Mouse (Mus musculus): ENCODE results near the gene Dpm2.

Dpm2 gene

DNA sequence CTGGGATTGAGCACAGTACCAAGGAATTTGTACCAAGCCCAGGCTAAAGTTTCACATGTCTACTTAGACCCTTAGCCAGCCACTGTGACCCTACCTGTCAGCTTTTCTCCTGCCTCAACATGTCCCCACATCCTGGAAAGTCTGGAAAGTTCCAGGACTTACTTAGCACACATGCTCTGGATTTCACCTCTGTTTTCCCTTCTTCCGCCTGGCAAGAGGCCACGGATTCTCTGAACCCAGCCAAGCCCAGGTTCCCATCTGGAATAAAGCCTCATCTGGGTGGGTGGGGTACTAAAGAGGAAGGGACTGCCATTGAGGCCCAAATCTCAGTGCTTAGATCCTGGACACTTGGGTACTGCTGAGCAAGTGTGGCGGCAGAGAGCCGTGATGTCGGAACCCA lies 32.7 kb upstream of the Dpm2 start:
- Histone ChIP-seq H3K27me3 (ENCODE audit: control insufficient read depth, insufficient read depth, low read length, poor library complexity, severe bottlenecking) (no peaks in the 10 kb centered on the region), H3K36me3 (ENCODE audit: control insufficient read depth, insufficient read depth, low read length, poor library complexity, severe bottlenecking) (no peaks in the 10 kb centered on the region)
- no peak for DNase-seq (ENCODE audit: low read depth, low spot score)

DNA sequence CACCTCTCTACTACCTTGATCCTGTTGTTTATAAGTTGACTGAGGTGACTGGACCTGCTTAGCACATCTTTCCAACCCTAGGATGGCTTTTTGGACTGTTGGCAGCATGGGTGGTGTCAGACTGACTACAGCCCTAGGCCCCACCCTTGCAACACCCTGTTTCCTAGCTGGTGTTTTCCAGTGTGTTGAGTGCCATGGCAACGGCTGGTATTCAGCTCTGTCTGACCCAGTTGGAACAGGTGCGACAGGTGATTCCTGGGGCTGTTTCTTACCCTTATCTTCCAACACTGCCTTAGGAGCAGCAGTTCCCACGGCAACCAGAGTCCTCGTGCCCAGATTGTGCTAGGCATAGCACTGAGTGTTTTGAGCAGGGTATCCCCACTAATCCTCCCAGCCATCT lies 32.2 kb upstream of the Dpm2 start:
- DNase-seq (ENCODE audit: low read depth, low spot score): no peak
- Histone ChIP-seq H3K27me3 (ENCODE audit: control insufficient read depth, insufficient read depth, low read length, poor library complexity, severe bottlenecking) (no peaks in the 10 kb centered on the region), H3K36me3 (ENCODE audit: control insufficient read depth, insufficient read depth, low read length, poor library complexity, severe bottlenecking) (no peaks in the 10 kb centered on the region)

DNA sequence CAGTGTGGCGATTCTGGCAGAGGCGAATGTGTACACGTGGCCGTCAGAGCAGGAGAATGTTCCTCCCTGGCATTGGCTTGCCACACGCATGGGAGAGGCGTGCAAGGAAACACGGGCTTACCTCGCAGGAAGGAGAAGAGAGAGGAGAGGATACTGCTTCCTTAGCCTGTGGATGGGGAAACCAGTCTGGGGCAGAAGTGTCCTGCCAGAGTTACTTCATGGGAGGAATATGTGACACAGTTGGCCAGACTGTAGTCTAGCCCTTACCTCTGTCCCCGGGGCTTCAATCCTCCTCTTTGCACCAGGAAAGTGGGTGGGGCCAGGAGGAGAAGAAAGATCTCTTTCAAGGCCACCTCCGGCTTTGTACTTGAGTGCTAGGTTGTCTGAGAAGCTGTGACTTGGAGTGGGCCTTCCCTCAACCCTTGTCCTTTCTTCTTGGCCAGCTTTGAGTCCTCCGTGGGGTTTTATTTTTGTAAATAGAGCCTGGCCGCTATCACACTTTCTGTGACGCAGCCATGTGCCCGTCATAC lies 31.1 kb upstream of the Dpm2 start:
- no peak for DNase-seq (ENCODE audit: low read depth, low spot score)
- Histone ChIP-seq H3K27me3 (ENCODE audit: control insufficient read depth, insufficient read depth, low read length, poor library complexity, severe bottlenecking) (no peaks in the 10 kb centered on the region), H3K36me3 (ENCODE audit: control insufficient read depth, insufficient read depth, low read length, poor library complexity, severe bottlenecking) (no peaks in the 10 kb centered on the region)

DNA sequence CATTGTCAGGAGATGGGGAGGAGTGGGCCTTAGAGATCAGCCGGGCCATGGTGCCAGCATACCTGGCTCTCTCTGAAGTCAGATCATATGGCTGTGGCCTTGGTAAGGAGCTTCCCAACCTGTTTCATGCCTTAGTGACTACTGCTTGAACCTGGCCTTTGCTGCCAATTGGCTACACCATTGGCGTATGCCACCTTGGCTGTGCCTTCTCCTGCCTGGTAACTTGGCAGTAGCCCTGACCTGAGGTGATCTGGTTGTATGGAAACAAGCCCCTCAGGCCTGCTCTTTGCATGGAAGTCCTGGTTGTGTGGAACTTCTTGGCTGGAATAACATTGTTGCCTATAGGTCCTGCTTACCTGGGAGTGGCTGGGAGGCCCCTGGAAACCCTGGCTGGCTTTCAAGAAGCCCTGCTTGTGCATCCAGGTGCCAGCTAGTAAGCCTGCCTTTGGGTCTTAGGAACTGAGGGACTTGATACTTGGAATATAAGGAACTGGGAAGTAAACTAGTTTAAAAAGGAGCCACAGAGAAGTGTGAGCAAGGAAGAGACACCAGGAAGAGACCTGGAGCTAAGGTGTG lies 29.2 kb upstream of the Dpm2 start:
- no peak for DNase-seq (ENCODE audit: low read depth, low spot score)
- no peaks in the 10 kb centered on the region for H3K27me3 ChIP-seq (ENCODE audit: control insufficient read depth, insufficient read depth, low read length, poor library complexity, severe bottlenecking)
- H3K36me3 ChIP-seq (ENCODE audit: control insufficient read depth, insufficient read depth, low read length, poor library complexity, severe bottlenecking): no peaks in the 10 kb centered on the region; the same call in 1 of the 2 replicates

DNA sequence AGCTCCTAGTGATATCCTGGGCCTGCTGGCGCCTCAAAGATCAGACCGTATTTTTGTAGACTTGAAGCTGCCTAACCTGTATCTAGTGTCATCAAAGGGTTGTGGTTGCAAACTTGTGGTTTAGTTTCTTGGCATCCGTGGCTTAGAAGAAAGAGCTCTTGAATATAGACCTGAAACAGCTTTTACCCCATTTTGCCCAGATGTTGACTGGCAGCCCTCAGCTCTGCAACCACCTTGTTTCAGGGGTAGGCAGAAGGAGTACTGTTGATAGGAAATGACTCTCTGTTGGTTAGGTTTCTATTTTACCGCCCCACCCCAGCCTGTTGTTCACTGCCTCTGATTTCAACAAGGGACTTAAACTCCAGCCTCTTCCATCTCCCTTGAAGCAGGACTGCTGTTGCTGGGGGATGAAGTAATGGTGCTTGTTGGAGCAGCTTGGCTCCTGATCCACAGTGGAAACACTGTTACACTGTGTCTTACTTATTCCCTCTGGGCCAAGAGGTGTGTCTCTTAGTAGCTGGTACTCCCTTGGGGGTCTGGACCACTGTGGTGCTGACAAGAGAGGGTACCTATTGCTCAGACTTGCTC lies 28.6 kb upstream of the Dpm2 start:
- no peak for DNase-seq (ENCODE audit: low read depth, low spot score)
- Histone ChIP-seq H3K27me3 (ENCODE audit: control insufficient read depth, insufficient read depth, low read length, poor library complexity, severe bottlenecking) (no peaks in the 10 kb centered on the region), H3K36me3 (ENCODE audit: control insufficient read depth, insufficient read depth, low read length, poor library complexity, severe bottlenecking) (no peaks in the 10 kb centered on the region; the same call in 1 of the 2 replicates)

DNA sequence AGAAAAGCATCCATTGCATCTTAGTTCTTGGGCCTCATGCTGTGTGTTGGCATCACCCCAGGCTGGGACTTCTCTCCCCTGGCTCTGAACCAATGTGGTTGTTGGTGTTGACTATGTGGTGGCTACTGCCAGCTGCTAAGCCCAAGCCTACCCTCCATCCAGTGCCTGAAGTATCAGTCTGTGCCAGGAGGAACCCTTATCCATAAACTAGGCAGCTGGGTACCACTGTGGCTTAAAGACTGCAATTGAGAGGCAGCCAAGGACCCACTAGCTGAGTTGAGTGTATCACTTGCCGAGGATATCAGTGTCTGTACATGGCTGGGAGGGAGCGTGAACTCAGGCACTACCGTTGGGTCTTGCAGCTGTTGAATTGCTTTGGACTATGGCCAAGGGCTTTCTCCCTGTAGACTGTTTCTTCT lies 27.6 kb upstream of the Dpm2 start:
- no peaks in the 10 kb centered on the region; the same call in 1 of the 2 replicates for H3K36me3 ChIP-seq (ENCODE audit: control insufficient read depth, insufficient read depth, low read length, poor library complexity, severe bottlenecking)
- DNase-seq (ENCODE audit: low read depth, low spot score): no peak
- no peaks in the 10 kb centered on the region for H3K27me3 ChIP-seq (ENCODE audit: control insufficient read depth, insufficient read depth, low read length, poor library complexity, severe bottlenecking)

DNA sequence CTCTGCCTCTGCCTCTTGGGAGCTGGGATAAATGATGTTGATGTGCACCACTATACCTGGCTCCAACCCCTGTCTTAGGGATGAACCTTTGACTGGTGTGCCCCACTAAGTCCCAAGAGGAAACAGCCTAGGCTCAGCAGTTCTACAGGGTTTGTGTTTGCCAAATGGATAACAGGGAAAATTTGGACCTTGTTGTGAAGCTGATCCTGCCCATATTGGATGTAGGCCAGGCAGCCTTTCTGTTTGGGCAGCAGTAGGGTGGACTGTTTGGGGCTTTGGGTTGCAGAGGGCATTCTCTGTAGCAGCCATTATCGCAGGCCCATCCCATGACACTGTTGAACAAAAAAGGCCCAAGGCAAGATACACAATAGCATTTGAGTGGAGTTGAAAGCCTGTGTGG lies 23.7 kb upstream of the Dpm2 start:
- Histone ChIP-seq H3K36me3 (ENCODE audit: control insufficient read depth, insufficient read depth, low read length, poor library complexity, severe bottlenecking) (no peaks in the 10 kb centered on the region; the same call in 1 of the 2 replicates), H3K27me3 (ENCODE audit: control insufficient read depth, insufficient read depth, low read length, poor library complexity, severe bottlenecking) (no peaks in the 10 kb centered on the region)
- no peak for DNase-seq (ENCODE audit: low read depth, low spot score)

DNA sequence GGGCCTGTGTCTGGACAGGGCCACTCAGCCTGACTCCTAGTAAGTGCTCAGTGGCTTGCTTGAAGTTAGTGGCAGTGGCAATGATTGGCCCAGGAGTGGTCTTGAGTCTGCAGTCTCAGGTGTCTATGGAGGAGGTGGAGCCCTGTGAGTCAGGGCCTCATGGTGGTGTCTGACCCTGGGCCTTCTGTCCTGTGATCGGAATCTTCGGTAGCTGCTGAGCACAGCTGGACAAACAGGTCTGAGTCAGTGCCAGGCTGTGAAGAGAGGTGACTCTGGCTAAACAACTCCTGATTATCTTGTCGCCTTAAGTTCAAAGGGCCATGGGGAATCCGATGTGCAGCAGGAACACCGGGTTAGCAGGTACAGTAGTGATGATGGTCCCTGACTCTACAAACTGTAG lies 23.3 kb upstream of the Dpm2 start:
- no peaks in the 10 kb centered on the region for H3K27me3 ChIP-seq (ENCODE audit: control insufficient read depth, insufficient read depth, low read length, poor library complexity, severe bottlenecking)

DNA sequence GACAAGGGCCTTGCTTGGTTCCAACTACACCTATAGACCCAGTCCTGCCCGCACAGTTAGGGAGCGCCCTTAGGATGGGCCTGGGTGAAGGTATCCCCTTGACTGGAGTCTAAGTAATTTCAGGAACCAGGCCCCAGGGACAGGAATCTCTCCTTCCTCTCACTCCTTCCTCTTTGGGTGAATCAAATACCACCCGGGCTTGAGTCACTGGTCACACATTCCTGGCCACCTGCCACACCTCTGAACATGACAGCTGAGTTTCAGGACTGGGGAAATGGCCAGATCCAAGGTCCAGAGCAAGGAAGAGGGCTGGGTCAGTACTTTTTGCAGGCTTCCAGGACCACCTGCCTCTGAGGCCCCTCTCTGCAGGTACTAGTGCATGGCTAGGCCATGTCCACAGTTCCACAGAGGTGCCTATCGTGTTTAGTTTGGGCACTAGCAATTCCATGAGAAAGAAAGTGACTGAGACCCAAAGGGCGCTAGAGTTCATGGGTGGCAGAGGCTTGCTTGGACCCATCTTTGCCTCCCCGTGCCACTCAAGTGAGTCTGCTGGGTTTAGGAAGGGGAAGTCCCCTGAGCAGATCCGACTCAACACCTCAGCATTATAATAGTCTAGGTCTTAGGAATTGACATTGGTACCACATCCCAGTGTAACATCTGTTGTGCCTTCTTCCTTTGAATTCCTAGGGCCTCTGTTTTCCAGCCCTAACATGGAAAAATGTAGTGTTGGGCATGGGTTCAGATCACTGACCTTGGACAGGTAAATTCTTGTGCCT lies 22.5 kb upstream of the Dpm2 start:
- no peaks in the 10 kb centered on the region; the same call in 1 of the 2 replicates for H3K36me3 ChIP-seq (ENCODE audit: control insufficient read depth, insufficient read depth, low read length, poor library complexity, severe bottlenecking)
- no peaks in the 10 kb centered on the region for H3K27me3 ChIP-seq (ENCODE audit: control insufficient read depth, insufficient read depth, low read length, poor library complexity, severe bottlenecking)
- DNase-seq (ENCODE audit: low read depth, low spot score): no peak

More for the DNA sequence above, 23.3 kb upstream of the Dpm2 start:
- H3K36me3 ChIP-seq (ENCODE audit: control insufficient read depth, insufficient read depth, low read length, poor library complexity, severe bottlenecking): no peaks in the 10 kb centered on the region; the same call in 1 of the 2 replicates
- DNase-seq (ENCODE audit: low read depth, low spot score): no peak

DNA sequence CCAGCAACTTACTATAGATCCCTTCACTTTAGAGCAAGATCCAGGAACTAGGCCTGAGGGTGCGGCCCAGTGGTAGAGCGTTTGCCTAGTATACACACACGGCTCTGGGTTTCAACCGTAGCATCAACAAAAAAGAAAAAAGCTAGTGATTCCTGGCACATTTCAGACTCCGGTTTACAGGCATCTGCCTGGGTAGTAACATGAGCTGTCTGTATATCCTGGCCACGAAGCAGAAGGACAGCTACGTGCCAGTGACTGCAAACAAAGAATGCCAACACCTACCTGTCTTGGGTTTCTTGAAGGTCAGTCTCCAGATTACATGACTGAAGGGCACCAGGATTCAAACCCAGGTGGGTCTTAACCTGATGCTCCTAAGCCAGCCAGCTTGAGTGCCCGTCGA lies 21.5 kb upstream of the Dpm2 start:
- Histone ChIP-seq H3K36me3 (ENCODE audit: control insufficient read depth, insufficient read depth, low read length, poor library complexity, severe bottlenecking) (no peaks in the 10 kb centered on the region; the same call in 1 of the 2 replicates), H3K27me3 (ENCODE audit: control insufficient read depth, insufficient read depth, low read length, poor library complexity, severe bottlenecking) (no peaks in the 10 kb centered on the region)
- DNase-seq (ENCODE audit: low read depth, low spot score): no peak

DNA sequence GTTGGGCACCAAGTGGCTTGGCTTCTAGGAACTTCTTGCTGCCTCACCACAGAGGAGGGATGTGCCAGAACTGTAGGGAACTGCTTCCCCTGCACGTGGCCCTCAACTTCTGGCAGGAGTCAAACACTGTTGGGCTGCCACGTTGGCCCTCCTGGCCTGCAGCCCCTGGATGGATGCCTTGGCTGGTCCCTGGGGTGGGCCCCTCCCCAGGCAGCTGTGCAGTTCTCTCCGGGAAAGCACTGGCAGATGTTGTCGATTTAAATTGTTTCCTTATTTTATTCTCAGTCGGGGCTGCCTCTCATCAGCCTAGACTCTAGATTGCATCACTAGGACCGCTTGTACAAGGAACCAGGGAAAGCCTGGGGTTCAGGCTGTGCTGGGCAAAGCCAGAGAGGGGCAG lies 20.9 kb upstream of the Dpm2 start:
- no peak for DNase-seq (ENCODE audit: low read depth, low spot score)
- Histone ChIP-seq H3K27me3 (ENCODE audit: control insufficient read depth, insufficient read depth, low read length, poor library complexity, severe bottlenecking) (no peaks in the 10 kb centered on the region), H3K36me3 (ENCODE audit: control insufficient read depth, insufficient read depth, low read length, poor library complexity, severe bottlenecking) (no peaks in the 10 kb centered on the region; the same call in 1 of the 2 replicates)

DNA sequence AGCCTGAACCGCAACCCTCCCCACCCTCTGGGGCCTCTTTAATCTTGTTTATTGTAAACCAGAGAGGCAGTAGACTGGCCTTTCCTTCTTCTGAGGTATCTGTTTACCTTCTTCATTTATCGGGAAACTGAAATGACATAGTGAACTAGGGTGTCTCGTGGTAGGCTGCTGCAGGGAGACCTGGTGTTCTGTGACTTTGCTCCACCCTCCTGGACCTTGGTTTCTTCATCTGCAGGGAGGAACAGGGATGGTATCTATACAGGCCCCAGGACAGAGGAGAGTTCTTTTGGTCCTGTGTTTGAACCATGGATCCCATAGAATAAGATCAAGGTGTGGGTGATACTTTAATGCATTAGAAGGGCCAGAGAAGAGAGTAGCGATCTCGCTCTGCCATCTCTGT lies 19.4 kb upstream of the Dpm2 start:
- Histone ChIP-seq H3K36me3 (ENCODE audit: control insufficient read depth, insufficient read depth, low read length, poor library complexity, severe bottlenecking) (no peaks in the 10 kb centered on the region), H3K27me3 (ENCODE audit: control insufficient read depth, insufficient read depth, low read length, poor library complexity, severe bottlenecking) (no peaks in the 10 kb centered on the region)
- no peak for DNase-seq (ENCODE audit: low read depth, low spot score)

DNA sequence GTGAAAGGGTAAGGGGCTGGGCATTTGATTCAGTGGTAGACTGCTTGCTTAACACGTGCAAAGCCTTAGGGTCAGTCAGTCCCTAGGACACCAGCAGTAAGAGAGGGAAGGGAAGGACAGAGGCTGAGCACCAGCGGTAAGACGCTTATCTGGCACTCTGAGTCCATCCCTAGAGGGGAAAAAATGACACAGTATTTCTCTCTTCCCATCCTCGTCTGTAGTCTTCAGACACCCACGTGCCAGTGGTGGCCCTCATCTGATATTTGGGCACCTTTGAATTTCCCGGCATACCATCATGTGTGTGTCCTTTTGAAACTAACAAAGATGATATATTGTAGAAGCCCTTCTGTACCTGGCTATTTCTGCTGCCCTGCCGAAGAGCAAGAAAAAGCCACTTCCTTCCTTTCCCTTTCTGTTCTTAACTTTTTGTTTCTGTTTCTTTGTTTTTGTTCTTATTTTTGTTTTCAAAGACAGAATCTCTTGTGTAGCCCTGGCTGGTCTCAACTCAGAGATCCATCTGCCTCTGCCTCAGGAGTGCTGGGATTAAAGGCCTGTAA lies 17.0 kb upstream of the Dpm2 start:
- peak; percentile 50 for DNase-seq (ENCODE audit: low read depth, low spot score)
- no peaks in the 10 kb centered on the region for H3K27me3 ChIP-seq (ENCODE audit: control insufficient read depth, insufficient read depth, low read length, poor library complexity, severe bottlenecking)
- H3K36me3 ChIP-seq (ENCODE audit: control insufficient read depth, insufficient read depth, low read length, poor library complexity, severe bottlenecking): 0 out of 2 replicates have a peak, but pooled peaks cover 1% of the 10 kb centered on the region

DNA sequence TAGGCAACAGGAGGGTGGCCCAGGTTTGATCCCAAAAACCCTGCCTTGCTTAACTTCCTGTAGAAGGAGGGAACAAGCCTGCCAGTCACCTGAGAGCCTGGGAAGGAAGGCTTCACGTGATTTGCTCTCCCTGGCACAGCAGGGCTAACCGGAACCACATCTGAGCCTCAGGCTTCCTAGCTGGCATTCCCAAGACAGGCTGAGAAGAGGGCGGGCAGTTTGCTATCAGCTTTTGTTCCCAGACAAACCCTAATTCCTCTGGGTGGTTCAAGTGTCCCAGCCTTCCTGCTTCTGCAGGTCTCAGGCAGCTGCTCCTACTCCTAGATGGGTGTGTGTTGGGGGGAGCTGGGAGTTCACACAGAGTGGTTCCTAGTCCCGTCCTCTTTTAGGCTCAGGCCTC lies 15.2 kb upstream of the Dpm2 start:
- Histone ChIP-seq H3K27me3 (ENCODE audit: control insufficient read depth, insufficient read depth, low read length, poor library complexity, severe bottlenecking) (no peaks in the 10 kb centered on the region), H3K36me3 (ENCODE audit: control insufficient read depth, insufficient read depth, low read length, poor library complexity, severe bottlenecking) (peaks cover 1% of the 10 kb centered on the region; the same call in 1 of the 2 replicates)
- DNase-seq (ENCODE audit: low read depth, low spot score): no peak

DNA sequence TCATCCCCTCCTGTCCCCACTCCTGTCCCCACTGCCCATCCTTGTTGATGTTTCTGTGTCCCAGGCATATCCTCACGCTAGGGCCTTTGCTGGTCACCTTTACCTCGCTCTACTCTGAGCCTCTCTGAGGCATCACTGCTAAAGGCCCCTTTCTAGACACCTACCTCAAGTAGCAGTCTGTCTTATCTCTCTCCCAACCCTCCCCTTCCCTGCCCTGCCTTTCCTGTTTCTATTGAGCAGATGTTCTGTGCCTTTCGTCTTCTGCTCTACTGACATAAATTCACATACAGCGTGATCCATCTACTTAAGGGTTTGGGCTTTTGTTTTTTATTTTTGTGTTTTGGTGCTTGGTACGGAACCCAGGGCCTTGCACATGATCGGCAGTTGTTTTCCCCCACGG lies 14.6 kb upstream of the Dpm2 start:
- DNase-seq (ENCODE audit: low read depth, low spot score): no peak
- no peaks in the 10 kb centered on the region for H3K27me3 ChIP-seq (ENCODE audit: control insufficient read depth, insufficient read depth, low read length, poor library complexity, severe bottlenecking)
- H3K36me3 ChIP-seq (ENCODE audit: control insufficient read depth, insufficient read depth, low read length, poor library complexity, severe bottlenecking): peaks cover 1% of the 10 kb centered on the region; the same call in 1 of the 2 replicates

All from splenic B cell, adult 2 months (primary cell).